14 mouse cellular contexts compared by ENCODE assay signal in genomic region chr5:70995617-70996325, GRCm38 (mm10).
DNase-seq lines count a peak whose midpoint lies in the region; ATAC-seq lines count a peak whose summit lies in the region.
"Had no signal": no experiment of that assay in that cellular context is flagged by ENCODE, and none has a peak within 500 bp of the region (broad histone marks: within the 10 kb centered on the region; RNA-seq: fewer than 3 reads in every experiment).

No protein-coding gene starts in this region.

- H3K9me3 ChIP-seq in hindbrain, embryonic 16.5 days (ENCODE audit: control insufficient read depth, low read length): no peaks in the 10 kb centered on the region
- no peaks in the 10 kb centered on the region for H3K9me3 ChIP-seq in hindbrain, embryonic 13.5 days
- H3K9me3 ChIP-seq: intestine, embryonic 15.5 days; limb, embryonic 12.5 days; neural tube, embryonic 15.5 days; stomach, embryonic 15.5 days had no signal

- H3K4me1 ChIP-seq in hindbrain, embryonic 16.5 days (ENCODE audit: control insufficient read depth, insufficient read depth, low read depth, low read length): no peaks in the 10 kb centered on the region
- no peaks in the 10 kb centered on the region for H3K4me1 ChIP-seq in hindbrain, embryonic 13.5 days (replicated peaks)
- H3K4me1 ChIP-seq: intestine, embryonic 15.5 days; limb, embryonic 12.5 days; neural tube, embryonic 15.5 days; stomach, embryonic 15.5 days had no signal

- DNase-seq in frontal cortex, postnatal 10 days (ENCODE audit: low spot score in 2 of 2): peak; percentile 29
- peak; percentile 18 to 80 for DNase-seq in left cerebral cortex, adult 8-10 months (ENCODE audit: low spot score in 2 of 2)
- DNase-seq in telencephalon, adult 2 months (ENCODE audit: low read depth, low spot score): peak; percentile 77
- DNase-seq in yolk sac, embryonic 10.5 days (ENCODE audit: low spot score): no peak
- no peak for DNase-seq in heart, adult 11 months
- no peak for DNase-seq in adrenal gland, adult 8-10 months
- DNase-seq: gastrocnemius, adult 2 months had no signal

- no peak overlapping the region for H3K27ac ChIP-seq in hindbrain, embryonic 16.5 days (ENCODE audit: low read depth, low read length)
- no peak overlapping the region for H3K27ac ChIP-seq in hindbrain, embryonic 13.5 days
- H3K27ac ChIP-seq: gastrocnemius, adult 2 months; intestine, embryonic 15.5 days; limb, embryonic 12.5 days; macrophage; neural tube, embryonic 15.5 days; stomach, embryonic 15.5 days had no signal

- WGBS in hindbrain, embryonic 16.5 days: 59% methylated on average over 13 of the region's 13 CpGs
- 72% methylated on average over 13 of the region's 13 CpGs for WGBS in hindbrain, embryonic 13.5 days

- no peak overlapping the region for H3K9ac ChIP-seq in hindbrain, embryonic 16.5 days (ENCODE audit: low read depth, low read length)
- no peak overlapping the region for H3K9ac ChIP-seq in hindbrain, embryonic 13.5 days
- H3K9ac ChIP-seq: intestine, embryonic 15.5 days; limb, embryonic 12.5 days; neural tube, embryonic 15.5 days; stomach, embryonic 15.5 days had no signal

- H3K36me3 ChIP-seq in hindbrain, embryonic 16.5 days (ENCODE audit: control insufficient read depth, insufficient read depth, low read length): no peaks in the 10 kb centered on the region
- no peaks in the 10 kb centered on the region for H3K36me3 ChIP-seq in hindbrain, embryonic 13.5 days
- H3K36me3 ChIP-seq: intestine, embryonic 15.5 days; limb, embryonic 12.5 days; neural tube, embryonic 15.5 days; stomach, embryonic 15.5 days had no signal

- H3K4me2 ChIP-seq in hindbrain, embryonic 16.5 days (ENCODE audit: low read length): no peak overlapping the region
- no peak overlapping the region for H3K4me2 ChIP-seq in hindbrain, embryonic 13.5 days
- H3K4me2 ChIP-seq: intestine, embryonic 15.5 days; limb, embryonic 12.5 days; neural tube, embryonic 15.5 days; stomach, embryonic 15.5 days had no signal

- peak; percentile 87 for ATAC-seq in hindbrain, embryonic 16.5 days
- ATAC-seq in hindbrain, embryonic 13.5 days (ENCODE audit: low FRiP score): no peak; the same call in 1 of the 2 replicates
- ATAC-seq: intestine, embryonic 15.5 days had no signal

- no peak overlapping the region for H3K4me3 ChIP-seq in hindbrain, embryonic 16.5 days (ENCODE audit: low read length)
- H3K4me3 ChIP-seq in hindbrain, embryonic 13.5 days: no peak overlapping the region
- H3K4me3 ChIP-seq: gastrocnemius, adult 2 months; intestine, embryonic 15.5 days; limb, embryonic 12.5 days; neural tube, embryonic 15.5 days; stomach, embryonic 15.5 days had no signal

- H3K27me3 ChIP-seq in hindbrain, embryonic 16.5 days (replicated peaks; ENCODE audit: control insufficient read depth, insufficient read depth, low read length): no peaks in the 10 kb centered on the region
- H3K27me3 ChIP-seq in hindbrain, embryonic 13.5 days: no peaks in the 10 kb centered on the region
- H3K27me3 ChIP-seq: intestine, embryonic 15.5 days; limb, embryonic 12.5 days; neural tube, embryonic 15.5 days; stomach, embryonic 15.5 days had no signal

Comparison
In these comparisons a context has a peak if more than half of its experiments do, and no peak if none do; other contexts are left out.
1. DNase-seq: peak in frontal cortex, postnatal 10 days (2 of 2), left cerebral cortex, adult 8-10 months (2 of 2) and telencephalon, adult 2 months (single experiment); none in yolk sac, embryonic 10.5 days (single experiment), heart, adult 11 months (single experiment) and adrenal gland, adult 8-10 months (single experiment).